Mouse (Mus musculus) heart, embryonic 10.5 days (tissue): ENCODE data around the gene Prss57. TPM values are rescaled to one million over a fixed set of nuclear protein-coding genes. Genes with fewer than 3 reads are reported as not detected.

Experiments
- DNase-seq: peaks from one replicate; pipeline ENCODE4 v3.0.0-alpha.2; 2017; ENCODE audit warnings: low spot score
- H3K27ac ChIP-seq: fragments of 300-500 bp; sonication (generic); 2 replicates; pipeline ENCODE4 v1.5.1; 2016; ENCODE audit warnings: mild to moderate bottlenecking
- H3K27me3 ChIP-seq: fragments of 300-500 bp; sonication (generic); 2 replicates; pipeline ENCODE4 v1.6.1; 2016; ENCODE audit warnings: mild to moderate bottlenecking; ENCODE audit not compliant: poor library complexity, insufficient read depth, severe bottlenecking
- H3K36me3 ChIP-seq: fragments of 300-500 bp; sonication (generic); 2 replicates; pipeline ENCODE4 v1.6.1; 2016; ENCODE audit warnings: mild to moderate bottlenecking, moderate library complexity
- H3K4me1 ChIP-seq: fragments of 300-500 bp; sonication (generic); 2 replicates; pipeline ENCODE4 v1.6.1; 2016; ENCODE audit warnings: mild to moderate bottlenecking
- H3K4me3 ChIP-seq: fragments of 300-500 bp; sonication (generic); 2 replicates; pipeline ENCODE4 v1.5.1; 2016; ENCODE audit warnings: mild to moderate bottlenecking, moderate library complexity
- H3K9me3 ChIP-seq: fragments of 300-500 bp; sonication (generic); 2 replicates; pipeline ENCODE4 v1.6.1; 2016; ENCODE audit warnings: mild to moderate bottlenecking, moderate library complexity
- WGBS: fragments of 180-500 bp; shearing (Covaris S2); methylation state at CpG from one replicate; pipeline ENCODE4 v1.1.7; 2016; 5-methylcytosine and 5-hydroxymethylcytosine counted together
- polyA plus RNA-seq: library from polyadenylated mRNA; unstranded; fragments of >200 nt; fragmentation: Nextera tagmentation; extraction: Ambion mirVana; gene quantifications from 2 replicates; pipeline ENCODE4 v1.2.1, GENCODE M21; 2016

The Prss57 gene
- polyA plus RNA-seq, 1 experiment from 2014 or later = not detected

- H3K36me3 ChIP-seq = peaks cover 36% of the 10 kb centered on the region
- WGBS = 76% methylated on average over 8 of the region's 8 CpGs
- H3K27ac ChIP-seq = no peak overlapping the region
- H3K4me1 ChIP-seq = peaks cover 35% of the 10 kb centered on the region
- H3K9me3 ChIP-seq = no peaks in the 10 kb centered on the region
- H3K27me3 ChIP-seq = no peaks in the 10 kb centered on the region
- H3K4me3 ChIP-seq = no peak overlapping the region
- no peak for DNase-seq
Observed at GRCm38 (mm10) chr10:79820277-79820676, 29.5 kb upstream of the Prss57 start.

GRCm38 (mm10) chr10:79819606-79820005, 28.8 kb upstream of the Prss57 start:
- no peaks in the 10 kb centered on the region for H3K9me3 ChIP-seq
- 83% methylated on average over 17 of the region's 17 CpGs for WGBS
- H3K27ac ChIP-seq = no peak overlapping the region
- H3K4me3 ChIP-seq = no peak overlapping the region
- H3K4me1 ChIP-seq = peaks cover 32% of the 10 kb centered on the region
- no peaks in the 10 kb centered on the region for H3K27me3 ChIP-seq
- DNase-seq = no peak
- peaks cover 41% of the 10 kb centered on the region for H3K36me3 ChIP-seq

GRCm38 (mm10) chr10:79818225-79818624, 27.5 kb upstream of the Prss57 start:
- Histone ChIP-seq H3K27me3 (no peaks in the 10 kb centered on the region), H3K36me3 (peaks cover 41% of the 10 kb centered on the region), H3K4me3 (no peak overlapping the region), H3K4me1 (peaks cover 21% of the 10 kb centered on the region), H3K9me3 (no peaks in the 10 kb centered on the region), H3K27ac (no peak overlapping the region)
- DNase-seq = no peak
- WGBS = 65% methylated on average over 4 of the region's 4 CpGs

GRCm38 (mm10) chr10:79817111-79817510, 26.4 kb upstream of the Prss57 start:
- peaks cover 46% of the 10 kb centered on the region for H3K36me3 ChIP-seq

GRCm38 (mm10) chr10:79815671-79816494, 25.1 kb upstream of the Prss57 start:
- Histone ChIP-seq H3K36me3 (peaks cover 54% of the 10 kb centered on the region), H3K27me3 (no peaks in the 10 kb centered on the region), H3K27ac (no peak overlapping the region), H3K4me1 (peaks cover 16% of the 10 kb centered on the region), H3K9me3 (no peaks in the 10 kb centered on the region), H3K4me3 (no peak overlapping the region)
- no peak for DNase-seq
- WGBS = 81% methylated on average over 12 of the region's 12 CpGs

More at GRCm38 (mm10) chr10:79817111-79817510, 26.4 kb upstream of the Prss57 start:
- Histone ChIP-seq H3K4me1 (peaks cover 13% of the 10 kb centered on the region), H3K27ac (no peak overlapping the region), H3K9me3 (no peaks in the 10 kb centered on the region), H3K27me3 (no peaks in the 10 kb centered on the region), H3K4me3 (no peak overlapping the region)
- no peak for DNase-seq
- 81% methylated on average over 2 of the region's 2 CpGs for WGBS

GRCm38 (mm10) chr10:79814271-79814842, 23.6 kb upstream of the Prss57 start:
- H3K27me3 ChIP-seq = no peaks in the 10 kb centered on the region
- H3K9me3 ChIP-seq = no peaks in the 10 kb centered on the region
- H3K27ac ChIP-seq = no peak overlapping the region
- H3K4me3 ChIP-seq = no peak overlapping the region
- H3K36me3 ChIP-seq = peaks cover 53% of the 10 kb centered on the region
- DNase-seq = no peak
- H3K4me1 ChIP-seq = peaks cover 13% of the 10 kb centered on the region
- 78% methylated on average over 5 of the region's 5 CpGs for WGBS

GRCm38 (mm10) chr10:79811736-79812637, 21.2 kb upstream of the Prss57 start:
- H3K36me3 ChIP-seq = peaks cover 53% of the 10 kb centered on the region
- no peak for DNase-seq
- 21% methylated on average over 15 of the region's 15 CpGs for WGBS

GRCm38 (mm10) chr10:79808728-79809127, 18.0 kb upstream of the Prss57 start:
- no peaks in the 10 kb centered on the region for H3K27me3 ChIP-seq
- H3K9me3 ChIP-seq = no peaks in the 10 kb centered on the region
- WGBS = 75% methylated on average over 11 of the region's 11 CpGs
- no peak for DNase-seq
- peaks cover 38% of the 10 kb centered on the region for H3K36me3 ChIP-seq
- peak overlapping the region; percentile 81; the same call in 1 of the 2 replicates for H3K27ac ChIP-seq
- H3K4me3 ChIP-seq = 0 out of 2 replicates have a peak overlapping the region, but pooled peaks have one; percentile 25
- H3K4me1 ChIP-seq = peaks cover 47% of the 10 kb centered on the region

More at GRCm38 (mm10) chr10:79811736-79812637, 21.2 kb upstream of the Prss57 start:
- Histone ChIP-seq H3K9me3 (no peaks in the 10 kb centered on the region), H3K4me1 (peaks cover 18% of the 10 kb centered on the region), H3K4me3 (no peak overlapping the region), H3K27me3 (no peaks in the 10 kb centered on the region), H3K27ac (peak overlapping the region; percentile 44; the same call in 1 of the 2 replicates)

GRCm38 (mm10) chr10:79807826-79808225, 17.1 kb upstream of the Prss57 start:
- 67% methylated on average over 11 of the region's 11 CpGs for WGBS
- peaks cover 38% of the 10 kb centered on the region for H3K36me3 ChIP-seq
- H3K4me3 ChIP-seq = peak overlapping the region; percentile 25; the same call in 1 of the 2 replicates
- H3K27ac ChIP-seq = peak overlapping the region; percentile 81
- H3K4me1 ChIP-seq = peaks cover 56% of the 10 kb centered on the region
- H3K27me3 ChIP-seq = no peaks in the 10 kb centered on the region
- no peak for DNase-seq
- no peaks in the 10 kb centered on the region for H3K9me3 ChIP-seq

GRCm38 (mm10) chr10:79806972-79807371, 16.2 kb upstream of the Prss57 start:
- Histone ChIP-seq H3K4me3 (peak overlapping the region; percentile 25), H3K9me3 (no peaks in the 10 kb centered on the region), H3K4me1 (peaks cover 60% of the 10 kb centered on the region), H3K36me3 (peaks cover 33% of the 10 kb centered on the region), H3K27ac (peak overlapping the region; percentile 81; the same call in 1 of the 2 replicates), H3K27me3 (no peaks in the 10 kb centered on the region)
- no peak for DNase-seq
- WGBS = 71% methylated on average over 10 of the region's 10 CpGs

GRCm38 (mm10) chr10:79806331-79806730, 15.6 kb upstream of the Prss57 start:
- H3K4me1 ChIP-seq = peaks cover 63% of the 10 kb centered on the region
- no peak for DNase-seq
- H3K4me3 ChIP-seq = peak overlapping the region; percentile 25
- H3K27me3 ChIP-seq = no peaks in the 10 kb centered on the region
- 71% methylated on average over 9 of the region's 9 CpGs for WGBS
- H3K27ac ChIP-seq = peak overlapping the region; percentile 81
- H3K36me3 ChIP-seq = peaks cover 28% of the 10 kb centered on the region
- no peaks in the 10 kb centered on the region for H3K9me3 ChIP-seq

GRCm38 (mm10) chr10:79805636-79806035, 14.9 kb upstream of the Prss57 start:
- peak overlapping the region; percentile 25; the same call in 1 of the 2 replicates for H3K4me3 ChIP-seq
- no peaks in the 10 kb centered on the region for H3K9me3 ChIP-seq
- H3K27me3 ChIP-seq = no peaks in the 10 kb centered on the region
- H3K4me1 ChIP-seq = peaks cover 65% of the 10 kb centered on the region
- DNase-seq = no peak
- H3K27ac ChIP-seq = peak overlapping the region; percentile 81
- H3K36me3 ChIP-seq = peaks cover 22% of the 10 kb centered on the region
- 19% methylated on average over 11 of the region's 11 CpGs for WGBS
